8 mouse cellular contexts compared by ENCODE assay signal in the genomic region with DNA sequence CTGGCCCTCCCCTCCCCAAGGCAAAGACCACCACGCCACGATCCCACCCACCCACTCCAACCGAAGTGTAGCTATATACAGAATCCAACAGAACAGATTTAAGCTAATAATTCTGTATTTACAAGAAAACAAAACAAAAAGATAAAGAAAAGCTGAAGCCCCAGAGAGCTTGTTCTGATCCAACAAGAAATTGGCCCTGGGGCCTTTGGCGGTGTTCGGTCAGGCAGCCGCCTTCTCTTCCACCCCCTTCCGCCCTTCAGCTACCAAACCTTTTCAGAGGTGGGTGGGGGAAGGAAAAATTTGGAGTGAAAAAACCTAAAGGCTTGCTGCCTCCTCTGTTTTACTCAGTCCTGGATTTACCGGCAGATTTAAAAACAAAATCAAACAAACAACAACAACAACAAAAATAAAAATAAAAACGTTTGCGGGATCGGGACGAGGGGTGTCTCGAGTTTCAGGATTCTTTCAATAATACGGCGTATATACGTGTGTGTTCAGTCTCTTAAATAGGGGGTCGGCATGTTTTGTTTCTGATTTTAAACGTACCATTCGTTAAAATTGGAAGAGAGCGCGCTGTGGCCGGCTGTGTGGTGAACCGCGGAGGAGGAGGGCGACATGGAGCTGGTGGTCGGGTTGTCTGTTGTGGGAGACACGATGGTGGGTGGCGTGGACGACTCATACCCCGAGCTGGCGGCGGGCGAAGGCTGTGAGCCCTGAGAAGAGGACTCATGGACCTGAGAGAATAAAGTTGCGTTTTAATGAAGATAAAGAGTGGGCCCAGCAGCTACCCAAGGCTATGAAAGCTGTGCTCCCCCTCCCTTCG. TPM values are rescaled to one million over a fixed set of nuclear protein-coding genes. Genes with fewer than 3 reads are reported as not detected.
DNase-seq lines count a peak whose midpoint lies in the region; ATAC-seq and TF ChIP-seq lines count a peak whose summit lies in the region.

No protein-coding gene starts in this region.

- no peak overlapping the region for H3K9ac ChIP-seq in heart, embryonic 14.5 days (ENCODE audit: low read length)
- peak overlapping the region; percentile 96 for H3K9ac ChIP-seq in hindbrain, embryonic 13.5 days

- DNase-seq in heart, adult 8-10 months (ENCODE audit: low spot score) = no peak
- DNase-seq in cerebellum, adult 9-10 months = peak; percentile 58
- DNase-seq in testis, postnatal 10 days (ENCODE audit: low spot score) = no peak
- DNase-seq in right cerebral cortex, postnatal 36 days (ENCODE audit: low spot score in 2 of 2) = no peak
- no peak for DNase-seq in adrenal gland, adult 2 months

- H3K4me3 ChIP-seq in heart, embryonic 14.5 days (ENCODE audit: control insufficient read depth in 1 of 2, insufficient read depth in 1 of 2, low read depth in 1 of 2, low read length in 2 of 2) = peak overlapping the region in 1 of 2 experiments; percentile 41; a peak in 2 of 4 replicates
- H3K4me3 ChIP-seq in hindbrain, embryonic 13.5 days = peak overlapping the region; percentile 71
- H3K4me3 ChIP-seq in myocyte = peak overlapping the region; percentile 51

- peaks cover 91% of the 10 kb centered on the region for H3K27me3 ChIP-seq in heart, embryonic 14.5 days (ENCODE audit: control insufficient read depth, insufficient read depth, low read length)
- H3K27me3 ChIP-seq in hindbrain, embryonic 13.5 days = peaks cover 64% of the 10 kb centered on the region
- no peaks in the 10 kb centered on the region for H3K27me3 ChIP-seq in myocyte (ENCODE audit: control insufficient read depth, insufficient read depth, insufficient read length)

- H3K27ac ChIP-seq in heart, embryonic 14.5 days (replicated peaks in 1 of 2; ENCODE audit: control insufficient read depth in 1 of 2, insufficient read depth in 1 of 2, low read depth in 2 of 2, low read length in 2 of 2) = no peak overlapping the region
- peak overlapping the region; percentile 97 for H3K27ac ChIP-seq in hindbrain, embryonic 13.5 days

- H3K36me3 ChIP-seq in heart, embryonic 14.5 days (ENCODE audit: control insufficient read depth, insufficient read depth, low read length) = no peaks in the 10 kb centered on the region
- no peaks in the 10 kb centered on the region for H3K36me3 ChIP-seq in hindbrain, embryonic 13.5 days
- no peaks in the 10 kb centered on the region for H3K36me3 ChIP-seq in myocyte (ENCODE audit: control insufficient read depth, insufficient read depth)

- H3K4me2 ChIP-seq in heart, embryonic 14.5 days (ENCODE audit: low read length) = peak overlapping the region; percentile 61
- peak overlapping the region; percentile 51 for H3K4me2 ChIP-seq in hindbrain, embryonic 13.5 days
- H3K4me2 ChIP-seq in myocyte (ENCODE audit: low read depth) = peak overlapping the region; percentile 70

- H3ac ChIP-seq in myocyte (ENCODE audit: control insufficient read depth, insufficient read length) = no peak overlapping the region

- 2% methylated on average over 35 of the region's 35 CpGs for WGBS in heart, embryonic 14.5 days
- WGBS in hindbrain, embryonic 13.5 days = under 1% methylated on average over 35 of the region's 35 CpGs

- ATAC-seq in heart, embryonic 14.5 days (ENCODE audit: insufficient number of reproducible peaks, insufficient read depth, low FRiP score, low read depth) = no peak
- ATAC-seq in hindbrain, embryonic 13.5 days (ENCODE audit: low FRiP score) = peak; percentile 1; the same call in 1 of the 2 replicates

- H3K4me1 ChIP-seq in heart, embryonic 14.5 days (ENCODE audit: control insufficient read depth in 2 of 2, insufficient read depth in 2 of 2, low read length in 2 of 2) = peaks cover 2 to 15% of the 10 kb centered on the region in 2 experiments; a peak in 3 of 4 replicates
- H3K4me1 ChIP-seq in hindbrain, embryonic 13.5 days (replicated peaks) = peaks cover 8% of the 10 kb centered on the region; the same call in 1 of the 2 replicates

- H3K9me3 ChIP-seq in heart, embryonic 14.5 days (ENCODE audit: control insufficient read depth, low read length) = no peaks in the 10 kb centered on the region
- H3K9me3 ChIP-seq in hindbrain, embryonic 13.5 days = no peaks in the 10 kb centered on the region

- no peak for TF ChIP-seq POLR2A in myocyte (IDR thresholded peaks at IDR 0.05; ENCODE audit: insufficient read length, low read depth)

- peaks cover 16% of the 10 kb centered on the region for H3K79me2 ChIP-seq in myocyte (ENCODE audit: control insufficient read depth, insufficient read depth)

TF ChIP-seq in myocyte, 11 proteins besides CTCF, POLR2A, EP300 and RAD21:
- TF ChIP-seq MAX (IDR thresholded peaks at IDR 0.05; ENCODE audit: low read depth) = no peak
- TF ChIP-seq CEBPB (IDR thresholded peaks at IDR 0.05; ENCODE audit: insufficient read depth, poor library complexity, severe bottlenecking) = no peak
- TF ChIP-seq USF1 (IDR thresholded peaks at IDR 0.05; ENCODE audit: low read depth) = no peak
- no peak for TF ChIP-seq POLR2AphosphoS2 (IDR thresholded peaks at IDR 0.05; ENCODE audit: insufficient read length, low read depth)
- no peak for TF ChIP-seq SRF (IDR thresholded peaks at IDR 0.05; ENCODE audit: control insufficient read depth, insufficient read length, low read depth)
- no peak for TF ChIP-seq TCF12 (IDR thresholded peaks at IDR 0.05; ENCODE audit: insufficient read depth, poor library complexity, severe bottlenecking)
- no peak for TF ChIP-seq MYOD1 (IDR thresholded peaks at IDR 0.05; ENCODE audit: control insufficient read depth in 1 of 3, insufficient read length in 2 of 3, low read depth in 2 of 3)
- TF ChIP-seq TCF3 (IDR thresholded peaks at IDR 0.05; ENCODE audit: insufficient read length, low read depth) = no peak
- TF ChIP-seq REST (IDR thresholded peaks at IDR 0.05; ENCODE audit: insufficient read depth, insufficient read length) = no peak
- no peak for TF ChIP-seq E2F4 (IDR thresholded peaks at IDR 0.05; ENCODE audit: insufficient read depth)

RNA-seq across cellular contexts. Expression of a gene that starts 1.0 kb away (rescaled TPM):
- polyA plus RNA-seq in heart, embryonic 14.5 days (2014; fragmentation: Nextera tagmentation; extraction: Ambion mirVana) = not detected in 2 replicates
- not detected for total RNA-seq in heart, adult 8-10 months (2022)
- polyA plus RNA-seq in hindbrain, embryonic 13.5 days (2015; fragmentation: Nextera tagmentation; extraction: Ambion mirVana) = 42.7 and 58.2 TPM in 2 replicates
- polyA plus RNA-seq in myocyte (2012; fragmentation: generic; extraction: Trizol) = 1.3 TPM
- not detected for total RNA-seq in adrenal gland, adult 2 months (2021)
- not detected in 2 replicates for polyA plus RNA-seq in adrenal gland, adult 2 months (2012; rRNA removed)

RNA-seq across cellular contexts. Expression of a gene that starts 4.4 kb away (rescaled TPM):
- polyA plus RNA-seq in heart, embryonic 14.5 days (2014; fragmentation: Nextera tagmentation; extraction: Ambion mirVana) = 0.03 TPM in 1 of 2 replicates, not detected in the other
- under 1 TPM in 1 of 4 experiments, not detected in 3; 0.06 TPM for total RNA-seq in heart, adult 8-10 months (2022)
- polyA plus RNA-seq in hindbrain, embryonic 13.5 days (2015; fragmentation: Nextera tagmentation; extraction: Ambion mirVana) = 13.7 and 21.3 TPM in 2 replicates
- polyA plus RNA-seq in myocyte (2012; fragmentation: generic; extraction: Trizol) = 5.4 TPM
- not detected for total RNA-seq in adrenal gland, adult 2 months (2021)
- polyA plus RNA-seq in adrenal gland, adult 2 months (2012; rRNA removed) = 0.08 TPM in 1 of 2 replicates, not detected in the other

Comparison
In these comparisons a context has a peak if more than half of its experiments do, and no peak if none do; other contexts are left out.
1. RNA of a gene that starts 1.0 kb away (polyA plus RNA-seq): 42.7 to 58.2 TPM in hindbrain, embryonic 13.5 days; 1.3 TPM in myocyte (single experiment), not detected in heart, embryonic 14.5 days and not detected in adrenal gland, adult 2 months; every median in the first group is over 10 times any median in the second.
2. Peak in every context shown above with its lines, with median percentiles within 50 percentile points of each other: H3K4me2 ChIP-seq.